Mouse (Mus musculus): ENCODE data around the gene Olfr518.
A peak's percentile ranks its signal among the peaks of the same experiment; 100 is the strongest.

Gene Olfr518

DNA sequence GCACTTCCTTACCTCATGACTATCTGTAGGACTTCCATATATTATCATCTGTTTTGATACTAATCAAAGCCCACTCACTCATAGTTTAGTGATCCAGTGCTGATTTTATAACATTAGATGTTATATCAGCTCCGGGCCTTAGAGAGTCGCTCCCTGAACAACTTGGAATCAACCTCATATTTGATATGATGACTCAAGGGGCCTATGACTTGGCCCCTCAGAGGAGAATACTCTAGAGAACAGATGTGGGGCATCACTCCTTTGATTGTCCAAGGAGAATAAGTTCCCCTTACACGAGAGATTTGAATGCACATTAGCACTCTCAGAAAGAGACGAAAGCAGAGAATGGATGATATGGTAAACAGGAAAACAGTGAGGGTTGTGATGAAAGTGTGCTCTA is at the start of gene Olfr518:
Olfr518 (minus strand) TSS at position 101 of the 400 bp plus-strand sequence.
- no peak for DNase-seq (ENCODE audit: low spot score in 2 of 2)

DNA sequence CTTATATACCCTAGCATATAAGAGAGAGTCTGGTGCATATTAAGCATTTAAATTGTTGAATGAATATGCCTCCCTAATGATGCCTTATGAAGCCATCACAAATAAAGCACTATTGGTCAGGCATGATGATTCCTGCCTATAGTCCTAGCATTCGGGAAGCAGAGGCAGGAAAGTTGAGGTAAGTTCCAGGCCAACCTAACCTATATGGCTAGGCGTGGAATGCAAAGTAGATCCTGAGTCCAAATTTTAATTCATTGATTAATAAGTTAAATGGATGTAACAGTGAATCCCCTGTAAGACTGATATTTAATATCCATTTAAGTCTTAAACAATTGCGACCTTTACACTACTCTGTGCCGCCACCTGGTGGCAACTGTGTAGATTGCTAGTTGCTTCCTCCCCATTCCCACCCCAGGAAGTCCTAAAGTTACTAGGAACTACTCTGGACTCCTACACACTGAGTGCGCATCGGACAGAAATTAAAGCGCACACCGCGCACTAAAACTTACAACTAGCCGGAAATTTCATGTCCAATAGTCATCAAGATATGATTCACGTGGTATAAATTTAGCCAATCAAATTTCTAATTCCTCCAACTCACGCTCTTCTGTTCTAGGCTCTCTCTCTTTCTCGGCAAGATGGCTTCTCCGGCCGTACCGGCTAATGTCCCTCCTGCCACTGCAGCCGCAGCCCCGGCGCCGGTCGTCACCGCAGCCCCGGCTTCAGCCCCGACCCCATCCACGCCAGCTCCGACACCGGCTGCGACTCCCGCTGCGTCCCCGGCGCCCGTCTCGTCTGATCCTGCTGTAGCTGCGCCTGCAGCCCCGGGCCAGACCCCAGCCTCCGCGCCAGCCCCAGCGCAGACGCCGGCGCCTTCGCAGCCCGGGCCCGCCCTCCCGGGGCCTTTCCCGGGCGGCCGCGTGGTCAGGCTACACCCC is 49.3 kb upstream of the Olfr518 start, which contains the start of gene Eif3f:
Eif3f (plus strand) TSS at position 624 of the 938 bp plus-strand sequence.
- DNase-seq (ENCODE audit: low spot score in 2 of 2): peak; percentile 86 to 91

DNA sequence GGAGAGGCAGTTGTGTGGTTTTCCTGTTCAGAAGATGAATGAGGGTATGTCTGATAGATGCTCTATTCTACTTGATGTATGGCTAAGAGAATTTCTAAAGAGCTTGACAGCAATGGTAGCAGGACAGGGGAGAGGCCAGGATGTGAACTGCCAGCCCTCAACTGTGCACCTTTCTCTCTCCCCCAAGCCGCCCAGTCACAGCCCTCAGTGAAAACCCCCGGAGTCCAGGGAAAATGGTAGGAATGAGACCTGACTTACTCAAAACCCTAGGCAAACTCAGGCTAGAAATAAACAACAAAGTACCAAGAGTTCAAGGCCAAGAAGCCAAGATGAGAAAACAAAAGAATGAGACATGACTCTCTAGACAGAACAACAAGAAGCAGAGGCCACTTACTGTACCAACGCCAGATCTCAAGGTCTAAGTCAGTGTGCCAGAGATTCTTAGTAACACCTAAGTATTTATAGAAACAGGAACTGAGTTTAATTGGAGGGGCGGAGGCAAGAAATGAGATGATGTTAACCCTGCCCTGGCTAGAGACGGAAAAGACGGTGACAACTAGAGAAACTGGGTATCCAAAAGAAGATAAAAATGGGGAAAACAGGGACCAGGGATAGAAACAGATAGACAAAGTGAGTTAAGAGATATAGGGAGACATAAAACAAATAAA is 45.1 kb upstream of the Olfr518 start, which contains the start of gene Nlrp10:
Nlrp10 (minus strand) TSS at position 453 of the 668 bp plus-strand sequence.
- no peak for DNase-seq (ENCODE audit: low spot score in 2 of 2)

DNA sequence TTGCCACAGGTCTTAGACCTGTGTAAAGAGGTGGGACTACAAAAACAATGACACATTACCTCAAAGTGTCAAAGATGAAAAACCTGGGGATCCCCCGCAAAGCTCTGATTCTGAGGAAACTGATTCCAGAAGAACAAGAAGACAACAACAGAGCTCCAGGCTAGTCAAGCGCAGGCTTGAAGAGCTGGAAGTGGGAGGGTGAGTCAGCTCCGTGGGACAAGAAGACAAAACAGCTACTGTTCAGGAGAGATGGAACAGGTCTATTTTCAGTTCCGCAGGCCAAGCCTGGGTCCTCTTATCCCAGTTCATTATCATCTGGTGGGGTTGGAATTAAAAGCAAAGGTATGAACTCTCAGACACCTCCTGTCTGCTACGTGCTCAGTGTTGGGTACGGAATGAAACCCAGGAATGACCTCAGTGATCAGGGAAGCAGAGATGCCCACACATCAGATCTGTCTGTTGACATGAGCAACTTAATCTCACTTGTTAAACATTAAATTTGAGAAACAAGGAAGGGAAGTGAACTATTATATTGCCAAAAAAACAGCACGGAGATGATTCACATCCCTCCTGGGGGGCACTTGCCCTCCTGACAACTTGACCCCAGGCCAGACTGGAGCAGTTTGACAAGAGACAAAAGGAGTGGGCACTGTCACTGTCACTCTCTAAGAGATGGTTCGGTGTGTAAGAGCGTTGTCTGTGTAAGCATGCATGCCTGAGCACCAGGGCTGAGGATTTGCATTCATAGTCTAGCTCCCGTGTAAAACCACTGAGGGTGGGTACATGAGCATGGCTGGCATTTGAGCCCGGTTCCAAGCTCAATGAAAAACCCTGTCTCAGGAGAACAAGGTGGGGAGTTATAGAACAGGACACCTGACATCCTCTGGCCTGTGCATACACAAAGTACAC is 43.7 kb upstream of the Olfr518 start:
- no peak for DNase-seq (ENCODE audit: low spot score in 2 of 2)

DNA sequence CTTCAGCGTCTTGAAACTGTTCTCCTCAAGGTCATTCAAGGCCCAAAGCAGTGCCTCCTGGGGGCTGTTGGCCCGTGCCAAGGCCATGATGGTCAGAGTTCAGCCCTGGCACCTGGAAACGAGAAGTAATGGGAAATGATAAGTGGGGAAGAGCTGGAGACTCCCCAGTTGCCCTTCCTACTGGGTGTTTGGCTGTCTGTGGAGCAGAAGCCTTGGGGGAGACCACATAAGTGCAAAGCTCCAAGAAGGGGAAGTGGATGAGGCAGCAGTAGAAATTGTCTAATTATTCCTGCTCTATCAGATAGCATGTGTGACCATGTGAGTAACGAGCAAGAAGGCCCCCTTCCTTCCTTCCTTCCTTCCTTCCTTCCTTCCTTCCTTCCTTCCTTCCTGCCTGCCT is 42.2 kb upstream of the Olfr518 start:
- DNase-seq (ENCODE audit: low spot score in 2 of 2): no peak

DNA sequence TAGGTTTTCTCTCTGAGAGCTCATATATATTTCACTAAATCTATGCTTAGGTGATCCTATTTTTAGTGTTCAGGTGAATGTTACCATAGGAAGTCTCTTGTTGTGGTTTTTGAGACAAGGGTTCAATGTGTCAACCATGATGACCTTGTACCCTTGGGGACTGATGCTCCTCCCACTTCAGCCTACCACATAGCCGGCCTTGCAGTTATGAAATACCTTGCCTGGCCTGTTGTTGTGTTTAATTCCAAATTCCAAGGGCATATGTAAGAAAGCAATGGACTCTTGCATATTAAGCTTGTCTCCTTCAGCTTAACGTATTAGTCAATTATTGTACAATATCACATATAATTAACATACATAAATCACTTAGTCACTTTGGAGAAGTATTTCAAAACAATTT is 19.2 kb upstream of the Olfr518 start:
- DNase-seq (ENCODE audit: low spot score in 2 of 2): no peak

DNA sequence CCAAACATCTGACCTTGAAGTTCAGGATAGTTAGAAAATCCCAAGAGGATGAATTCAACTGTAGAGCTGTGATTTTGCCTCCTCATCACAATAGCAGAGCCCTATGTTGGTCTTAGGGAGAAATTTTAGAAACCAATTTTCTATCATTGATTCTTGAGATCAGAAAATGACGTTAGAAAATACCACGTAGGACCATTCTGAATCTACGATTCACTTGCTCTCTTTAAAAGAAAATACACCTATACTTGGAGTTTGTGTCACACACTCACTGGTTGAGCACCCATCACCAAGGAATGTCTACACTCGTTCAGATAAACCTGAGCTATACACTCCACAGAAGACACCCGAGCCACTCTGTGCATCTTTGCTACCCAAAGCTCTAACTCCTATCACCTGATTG is 9.5 kb upstream of the Olfr518 start, which contains the start of gene Olfr519:
Olfr519 (minus strand) TSS at position 101 of the 400 bp plus-strand sequence.
- no peak for DNase-seq (ENCODE audit: low spot score in 2 of 2)

DNA sequence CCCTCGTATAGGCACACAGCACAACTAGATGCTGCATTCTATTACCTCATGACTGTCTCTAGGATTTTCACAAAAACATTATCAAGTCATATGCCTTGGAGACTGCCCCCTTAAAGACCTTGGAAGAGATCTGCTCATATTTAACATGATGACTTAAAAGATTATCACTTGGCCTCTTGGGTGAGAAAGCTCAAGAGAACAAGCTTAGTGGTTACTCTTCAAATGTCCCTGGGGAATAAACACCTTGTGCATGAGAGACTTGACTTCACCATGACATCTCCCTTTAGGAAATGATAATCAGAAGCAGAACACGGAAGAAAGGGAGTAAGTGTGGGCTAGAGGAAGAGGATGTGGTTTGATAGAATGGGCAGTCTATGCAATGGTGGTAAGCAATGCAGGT is 12.5 kb downstream of the Olfr518 start, which contains the start of gene Olfr517:
Olfr517 (minus strand) TSS at position 101 of the 400 bp plus-strand sequence.
- no peak for DNase-seq (ENCODE audit: low spot score in 2 of 2)

DNA sequence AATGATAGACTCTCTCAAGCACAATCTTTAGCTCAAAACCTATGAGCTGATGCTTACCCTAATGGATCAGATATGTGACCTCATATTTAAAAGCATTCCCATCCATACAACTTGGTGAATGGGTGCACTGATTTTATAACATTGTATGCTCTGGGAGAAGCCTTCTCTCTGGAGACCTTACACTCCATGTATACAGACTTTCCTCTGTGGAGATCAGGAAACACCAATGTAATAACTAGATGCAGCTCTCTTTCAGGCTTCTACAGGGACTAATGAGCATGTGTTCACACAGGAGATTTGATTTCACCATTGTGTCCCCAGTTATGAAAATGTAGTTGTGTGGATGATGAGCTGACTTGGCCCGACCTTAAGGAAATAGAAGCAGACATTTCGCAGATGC is 34.4 kb downstream of the Olfr518 start, which contains the start of gene Olfr516:
Olfr516 (minus strand) TSS at position 101 of the 400 bp plus-strand sequence.
- DNase-seq (ENCODE audit: low spot score in 2 of 2): no peak

All from cerebellum, postnatal 4 days (tissue).